Mouse (Mus musculus) G1E (cell line): ENCODE data around the gene Mlycd.

Source experiments
- CTCF ChIP-seq: IDR thresholded peaks from 2 replicates; pipeline ENCODE4 v1.5.1; 2012; ENCODE audit warnings: low read depth, low read length, inconsistent platforms, mixed read lengths
- GATA1 ChIP-seq: IDR thresholded peaks from 2 replicates; pipeline ENCODE4 v1.6.1; 2012; ENCODE audit warnings: borderline replicate concordance, low read length, inconsistent platforms, mixed read lengths
- GATA2 ChIP-seq: IDR thresholded peaks from 2 replicates; pipeline ENCODE4 v1.6.1; 2012; ENCODE audit warnings: low read depth, low read length, inconsistent platforms, borderline replicate concordance
- POLR2AphosphoS5 ChIP-seq: IDR thresholded peaks from 2 replicates; pipeline ENCODE4 v1.6.1; 2012; ENCODE audit warnings: low read depth, low read length, inconsistent platforms; ENCODE audit not compliant: insufficient replicate concordance

DNA sequence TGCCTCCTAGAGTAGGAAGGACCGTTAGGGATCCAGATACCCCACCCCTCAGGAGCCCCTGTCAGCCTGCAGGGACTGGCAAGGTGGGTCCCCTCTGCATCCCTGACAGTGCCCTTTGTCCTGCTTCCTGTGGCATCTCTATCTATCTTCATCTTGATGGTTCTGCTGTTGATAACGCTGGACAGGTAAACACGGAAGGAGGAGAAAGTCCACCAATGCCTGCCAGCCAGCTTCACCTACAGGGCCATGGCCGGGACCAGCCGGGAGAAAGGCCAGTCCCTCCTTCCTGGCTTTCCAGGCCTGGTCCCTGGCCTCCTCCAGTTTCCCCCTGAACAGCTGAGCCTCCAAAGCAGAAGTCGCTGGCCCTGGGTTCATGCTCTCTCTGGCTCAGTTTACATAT, 39.9 kb downstream of the Mlycd start:
- TF ChIP-seq CTCF, result no peak
- no peak for TF ChIP-seq POLR2AphosphoS5
- no peak for TF ChIP-seq GATA1
- TF ChIP-seq GATA2, result no peak
